Mouse (Mus musculus) lung, adult 2 months (tissue): ENCODE measurements at regions not wholly inside any gene's neighbourhood (a gene's known extent, or its start where the extent isn't known, plus 50 kb on each side); places are given as distances from the start of the nearest gene placed in this dataset.

ENCODE experiments used
- CTCF ChIP-seq: fragments of 200-500 bp; IDR thresholded peaks from 2 replicates; pipeline ENCODE4 v1.5.1; 2011; ENCODE audit warnings: mild to moderate bottlenecking, low read length, control low read depth; ENCODE audit not compliant: insufficient read depth
- POLR2A ChIP-seq: fragments of 200-500 bp; IDR thresholded peaks from 2 replicates; pipeline ENCODE4 v1.6.1; 2011; ENCODE audit warnings: low read depth, mild to moderate bottlenecking, control low read depth, low read length, borderline replicate concordance; ENCODE audit errors: extremely low read depth

- TF ChIP-seq POLR2A (no peak), CTCF (no peak)
These were observed 66.0 kb downstream of the Amer2 start for GRCm38 (mm10) chr14:60439106-60439505.
